Mouse (Mus musculus) telencephalon, adult 2 months (tissue): Measurements from ENCODE around the gene Prss1.
"Not testable (repeated sequence)": the region's sequence is repeated elsewhere in the genome, so short reads cannot be mapped to it uniquely, and the experiment has no call there.

Experiments
- DNase-seq: peaks from one replicate; pipeline ENCODE4 v3.0.0-alpha.2; 2011; ENCODE audit warnings: low read depth, low spot score

The Prss1 gene

GRCm38 (mm10) chr6:41458632-41459031, at the start of gene Prss1:
Prss1 (plus strand) TSS chr6:41458932.
- not testable (repeated sequence) for DNase-seq

GRCm38 (mm10) chr6:41442261-41442660, 16.5 kb upstream of the Prss1 start:
- DNase-seq, result not testable (repeated sequence)

GRCm38 (mm10) chr6:41446045-41446444, 12.7 kb upstream of the Prss1 start, which contains the start of gene Gm10334:
Gm10334 (minus strand) TSS chr6:41446145.
- DNase-seq, result not testable (repeated sequence)

GRCm38 (mm10) chr6:41499374-41499773, 40.6 kb downstream of the Prss1 start:
- DNase-seq, result no peak

- DNase-seq, result no peak
These were observed 46.2 kb downstream of the Prss1 start for GRCm38 (mm10) chr6:41504915-41505314.

- DNase-seq, result no peak
These were observed 46.6 kb downstream of the Prss1 start for GRCm38 (mm10) chr6:41505323-41505722.
